ENCODE assay signal across 9 mouse cellular contexts in genomic region chr16:22844834-22845233, GRCm38 (mm10). TPM values are rescaled to one million over a fixed set of nuclear protein-coding genes. Genes with fewer than 3 reads are reported as not detected.
DNase-seq lines count a peak whose midpoint lies in the region; ATAC-seq lines count a peak whose summit lies in the region.
"Had no signal": no experiment of that assay in that cellular context is flagged by ENCODE, and none has a peak within 500 bp of the region (broad histone marks: within the 10 kb centered on the region; RNA-seq: fewer than 3 reads in every experiment).

No protein-coding gene starts in this region.

- no peaks in the 10 kb centered on the region for H3K36me3 ChIP-seq in heart, embryonic 16.5 days (ENCODE audit: control insufficient read depth, insufficient read depth)
- H3K36me3 ChIP-seq in embryonic facial prominence, embryonic 12.5 days, result peaks cover 8% of the 10 kb centered on the region; the same call in 1 of the 2 replicates
- H3K36me3 ChIP-seq in hindbrain, embryonic 14.5 days (replicated peaks; ENCODE audit: control insufficient read depth, insufficient read depth), result peaks cover 14% of the 10 kb centered on the region
- peaks cover 12% of the 10 kb centered on the region; the same call in 1 of the 2 replicates for H3K36me3 ChIP-seq in midbrain, embryonic 12.5 days

- H3K27me3 ChIP-seq in heart, embryonic 16.5 days (ENCODE audit: control insufficient read depth, insufficient read depth, low read length), result no peaks in the 10 kb centered on the region
- H3K27me3 ChIP-seq in embryonic facial prominence, embryonic 12.5 days, result no peaks in the 10 kb centered on the region
- H3K27me3 ChIP-seq in hindbrain, embryonic 14.5 days (ENCODE audit: control insufficient read depth, insufficient read depth, low read length), result no peaks in the 10 kb centered on the region
- no peaks in the 10 kb centered on the region for H3K27me3 ChIP-seq in midbrain, embryonic 12.5 days

- DNase-seq in heart, adult 18-20 months, result no peak
- no peak for DNase-seq in hindbrain, embryonic 14.5 days (ENCODE audit: low spot score)
- DNase-seq in adrenal gland, postnatal 4 days (ENCODE audit: low spot score in 2 of 2), result no peak
- DNase-seq in cerebellum, postnatal 25 days, result no peak
- no peak for DNase-seq in adrenal gland, adult 18-20 months (ENCODE audit: low spot score in 2 of 2)

- peak overlapping the region; percentile 49; the same call in 1 of the 2 replicates for H3K27ac ChIP-seq in heart, embryonic 16.5 days (ENCODE audit: low read length)
- no peak overlapping the region for H3K27ac ChIP-seq in embryonic facial prominence, embryonic 12.5 days
- H3K27ac ChIP-seq in hindbrain, embryonic 14.5 days, result peak overlapping the region; percentile 67; the same call in 1 of the 2 replicates
- no peak overlapping the region for H3K27ac ChIP-seq in midbrain, embryonic 12.5 days (replicated peaks)

- peak overlapping the region; percentile 54 for H3K4me3 ChIP-seq in heart, embryonic 16.5 days (ENCODE audit: low read length)
- peak overlapping the region; percentile 47 for H3K4me3 ChIP-seq in embryonic facial prominence, embryonic 12.5 days
- H3K4me3 ChIP-seq in hindbrain, embryonic 14.5 days (replicated peaks; ENCODE audit: low read length), result peak overlapping the region; percentile 59
- peak overlapping the region; percentile 51 for H3K4me3 ChIP-seq in midbrain, embryonic 12.5 days

- peaks cover 14% of the 10 kb centered on the region for H3K4me1 ChIP-seq in heart, embryonic 16.5 days (ENCODE audit: control insufficient read depth, insufficient read depth, low read length)
- no peaks in the 10 kb centered on the region for H3K4me1 ChIP-seq in embryonic facial prominence, embryonic 12.5 days
- peaks cover 6% of the 10 kb centered on the region; the same call in 1 of the 2 replicates for H3K4me1 ChIP-seq in hindbrain, embryonic 14.5 days (replicated peaks; ENCODE audit: control insufficient read depth, insufficient read depth, low read length)
- H3K4me1 ChIP-seq in midbrain, embryonic 12.5 days, result peaks cover 5% of the 10 kb centered on the region; the same call in 1 of the 2 replicates

- ATAC-seq in heart, embryonic 16.5 days (replicated peaks; ENCODE audit: extremely low read depth, insufficient read depth, low FRiP score), result no peak
- no peak for ATAC-seq in embryonic facial prominence, embryonic 12.5 days (ENCODE audit: insufficient number of reproducible peaks, insufficient read depth, low FRiP score, low TSS enrichment)
- peak; percentile 4; the same call in 1 of the 2 replicates for ATAC-seq in hindbrain, embryonic 14.5 days (ENCODE audit: low FRiP score)
- no peak for ATAC-seq in midbrain, embryonic 12.5 days (ENCODE audit: low FRiP score, low read depth)

- WGBS in heart, embryonic 16.5 days, result 70% methylated on average over 5 of the region's 5 CpGs
- WGBS in embryonic facial prominence, embryonic 12.5 days, result 71% methylated on average over 5 of the region's 5 CpGs
- WGBS in hindbrain, embryonic 14.5 days, result 72% methylated on average over 5 of the region's 5 CpGs
- 74% methylated on average over 5 of the region's 5 CpGs for WGBS in midbrain, embryonic 12.5 days

- H3K4me2 ChIP-seq in heart, embryonic 16.5 days (ENCODE audit: low read depth, low read length), result peak overlapping the region; percentile 63
- peak overlapping the region; percentile 88 for H3K4me2 ChIP-seq in embryonic facial prominence, embryonic 12.5 days (replicated peaks)
- peak overlapping the region; percentile 88 for H3K4me2 ChIP-seq in hindbrain, embryonic 14.5 days (replicated peaks)
- peak overlapping the region; percentile 76 for H3K4me2 ChIP-seq in midbrain, embryonic 12.5 days (replicated peaks)

- no peaks in the 10 kb centered on the region for H3K9me3 ChIP-seq in heart, embryonic 16.5 days (replicated peaks; ENCODE audit: control insufficient read depth, low read length)
- no peaks in the 10 kb centered on the region for H3K9me3 ChIP-seq in embryonic facial prominence, embryonic 12.5 days
- H3K9me3 ChIP-seq in hindbrain, embryonic 14.5 days (ENCODE audit: control insufficient read depth, low read length), result no peaks in the 10 kb centered on the region
- H3K9me3 ChIP-seq in midbrain, embryonic 12.5 days, result no peaks in the 10 kb centered on the region

- H3K9ac ChIP-seq in heart, embryonic 16.5 days (ENCODE audit: low read length), result peak overlapping the region; percentile 74
- peak overlapping the region; percentile 71 for H3K9ac ChIP-seq in embryonic facial prominence, embryonic 12.5 days
- peak overlapping the region; percentile 93 for H3K9ac ChIP-seq in hindbrain, embryonic 14.5 days
- 0 out of 2 replicates have a peak overlapping the region, but pooled peaks have one; percentile 58 for H3K9ac ChIP-seq in midbrain, embryonic 12.5 days (replicated peaks)

RNA-seq across cellular contexts. Expression of gene Tbccd1, which starts 12.6 kb away (rescaled TPM):
- 19.4 and 20.5 TPM in 2 replicates for polyA plus RNA-seq in heart, embryonic 16.5 days (2015; fragmentation: Nextera tagmentation; extraction: Ambion mirVana)
- 10 to 100 TPM; 12.7 to 12.8 TPM for total RNA-seq in heart, adult 18-20 months (2021)
- 33.8 and 35.2 TPM in 2 replicates for polyA plus RNA-seq in embryonic facial prominence, embryonic 12.5 days (2016; fragmentation: Nextera tagmentation; extraction: Ambion mirVana)
- polyA plus RNA-seq in hindbrain, embryonic 14.5 days (2014; fragmentation: Nextera tagmentation; extraction: Ambion mirVana), result 21.4 and 27.9 TPM in 2 replicates
- polyA plus RNA-seq in midbrain, embryonic 12.5 days (2016; fragmentation: Nextera tagmentation; extraction: Ambion mirVana), result 31.4 and 34.0 TPM in 2 replicates
- total RNA-seq in adrenal gland, postnatal 4 days (2021), result 10 to 100 TPM; 21.4 to 23.4 TPM
- 10 to 100 TPM; 13.8 TPM for total RNA-seq in adrenal gland, adult 18-20 months (2021)

RNA-seq across cellular contexts. Expression of gene Dnajb11, which starts 12.8 kb away (rescaled TPM):
- polyA plus RNA-seq in heart, embryonic 16.5 days (2015; fragmentation: Nextera tagmentation; extraction: Ambion mirVana), result 86.6 and 96.2 TPM in 2 replicates
- 10 to 100 TPM; 47.1 to 50.0 TPM for total RNA-seq in heart, adult 18-20 months (2021)
- 97.9 and 102 TPM in 2 replicates for polyA plus RNA-seq in embryonic facial prominence, embryonic 12.5 days (2016; fragmentation: Nextera tagmentation; extraction: Ambion mirVana)
- 96.5 and 109 TPM in 2 replicates for polyA plus RNA-seq in hindbrain, embryonic 14.5 days (2014; fragmentation: Nextera tagmentation; extraction: Ambion mirVana)
- polyA plus RNA-seq in midbrain, embryonic 12.5 days (2016; fragmentation: Nextera tagmentation; extraction: Ambion mirVana), result 93.1 and 94.1 TPM in 2 replicates
- 10 to 100 TPM; 73.3 to 75.8 TPM for total RNA-seq in adrenal gland, postnatal 4 days (2021)
- total RNA-seq in adrenal gland, adult 18-20 months (2021), result 10 to 100 TPM; 60.8 to 72.1 TPM

RNA-seq across cellular contexts. Expression of gene Crygs, which starts 33.5 kb away (rescaled TPM):
- polyA plus RNA-seq in heart, embryonic 16.5 days (2015; fragmentation: Nextera tagmentation; extraction: Ambion mirVana), result not detected in 2 replicates
- not detected for total RNA-seq in heart, adult 18-20 months (2021)
- 0.62 and 0.88 TPM in 2 replicates for polyA plus RNA-seq in embryonic facial prominence, embryonic 12.5 days (2016; fragmentation: Nextera tagmentation; extraction: Ambion mirVana)
- polyA plus RNA-seq in hindbrain, embryonic 14.5 days (2014; fragmentation: Nextera tagmentation; extraction: Ambion mirVana), result not detected in 2 replicates
- polyA plus RNA-seq in midbrain, embryonic 12.5 days (2016; fragmentation: Nextera tagmentation; extraction: Ambion mirVana), result not detected in 2 replicates
- total RNA-seq in adrenal gland, postnatal 4 days (2021), result not detected
- total RNA-seq in adrenal gland, adult 18-20 months (2021), result not detected
- polyA plus RNA-seq: gonadal fat pad, adult 2 months had no signal

RNA-seq across cellular contexts. Expression of gene Ahsg, which starts 46.2 kb away (rescaled TPM):
- polyA plus RNA-seq in heart, embryonic 16.5 days (2015; fragmentation: Nextera tagmentation; extraction: Ambion mirVana), result 9.9 and 13.0 TPM in 2 replicates
- total RNA-seq in heart, adult 18-20 months (2021), result 10 to 100 TPM in 1 of 2 experiments, 1 to 10 TPM in 1; 8.4 to 13.5 TPM
- polyA plus RNA-seq in embryonic facial prominence, embryonic 12.5 days (2016; fragmentation: Nextera tagmentation; extraction: Ambion mirVana), result not detected in 2 replicates
- not detected in 2 replicates for polyA plus RNA-seq in hindbrain, embryonic 14.5 days (2014; fragmentation: Nextera tagmentation; extraction: Ambion mirVana)
- polyA plus RNA-seq in midbrain, embryonic 12.5 days (2016; fragmentation: Nextera tagmentation; extraction: Ambion mirVana), result not detected in 2 replicates
- 1,000 to 10,000 TPM in 1 of 2 experiments, 10 to 100 TPM in 1; 68.1 to 2,750 TPM for total RNA-seq in adrenal gland, postnatal 4 days (2021)
- 1 to 10 TPM; 5.0 to 8.3 TPM for total RNA-seq in adrenal gland, adult 18-20 months (2021)

Comparison
In these comparisons a context has a peak if more than half of its experiments do, and no peak if none do; other contexts are left out.
1. H3K27ac ChIP-seq: peak in heart, embryonic 16.5 days (single experiment) and hindbrain, embryonic 14.5 days (single experiment); none in embryonic facial prominence, embryonic 12.5 days (single experiment) and midbrain, embryonic 12.5 days (single experiment).
2. Peak in every context shown above with its lines, with median percentiles within 50 percentile points of each other: H3K4me2 ChIP-seq, H3K4me3 ChIP-seq and H3K9ac ChIP-seq.